Comparison of ENCODE assay signal across 9 mouse cellular contexts in genomic region chr11:83424681-83425080, GRCm38 (mm10). TPM values are rescaled to one million over a fixed set of nuclear protein-coding genes. Genes with fewer than 3 reads are reported as not detected.
A peak's percentile ranks its signal among the peaks of the same experiment; 100 is the strongest.
DNase-seq lines count a peak whose midpoint lies in the region; ATAC-seq and TF ChIP-seq lines count a peak whose summit lies in the region.
"Had no signal": no experiment of that assay in that cellular context is flagged by ENCODE, and none has a peak within 500 bp of the region (broad histone marks: within the 10 kb centered on the region; RNA-seq: fewer than 3 reads in every experiment).

No protein-coding gene starts in this region.

- no peaks in the 10 kb centered on the region for H3K9me3 ChIP-seq in forebrain, embryonic 14.5 days (replicated peaks; ENCODE audit: control insufficient read depth, low read length)
- H3K9me3 ChIP-seq in limb, embryonic 14.5 days (ENCODE audit: control insufficient read depth, low read length), result no peaks in the 10 kb centered on the region
- H3K9me3 ChIP-seq: embryonic facial prominence, embryonic 13.5 days had no signal

- peaks cover 8% of the 10 kb centered on the region; the same call in 1 of the 2 replicates for H3K27me3 ChIP-seq in forebrain, embryonic 14.5 days (replicated peaks; ENCODE audit: control insufficient read depth, insufficient read depth, low read length)
- peaks cover 44% of the 10 kb centered on the region for H3K27me3 ChIP-seq in limb, embryonic 14.5 days (ENCODE audit: control insufficient read depth, insufficient read depth, low read length)
- no peaks in the 10 kb centered on the region; the same call in 1 of the 2 replicates for H3K27me3 ChIP-seq in testis, adult 2 months (ENCODE audit: control insufficient read depth, insufficient read depth, low read length)

- no peak overlapping the region for H3K9ac ChIP-seq in forebrain, embryonic 14.5 days (ENCODE audit: low read length)
- no peak overlapping the region for H3K9ac ChIP-seq in limb, embryonic 14.5 days (ENCODE audit: low read depth, low read length, severe bottlenecking)
- H3K9ac ChIP-seq: embryonic facial prominence, embryonic 13.5 days had no signal

- peak; percentile 97 for TF ChIP-seq CTCF in testis, adult 2 months (IDR thresholded peaks at IDR 0.05; ENCODE audit: control insufficient read depth, insufficient read depth, insufficient replicate concordance, low read depth, low read length)

- ATAC-seq in cerebellum, adult (ENCODE audit: insufficient number of reproducible peaks, low FRiP score, low TSS enrichment), result peak; percentile 71; the same call in 1 of the 2 replicates
- peak; percentile 80 for ATAC-seq in forebrain, embryonic 14.5 days
- no peak for ATAC-seq in limb, embryonic 14.5 days (ENCODE audit: low FRiP score, low read depth)

- WGBS in forebrain, embryonic 14.5 days, result 7% methylated on average over 8 of the region's 8 CpGs
- WGBS in limb, embryonic 14.5 days, result 7% methylated on average over 8 of the region's 8 CpGs

- H3K4me1 ChIP-seq in forebrain, embryonic 14.5 days (ENCODE audit: control insufficient read depth, insufficient read depth, low read length), result no peaks in the 10 kb centered on the region
- no peaks in the 10 kb centered on the region for H3K4me1 ChIP-seq in limb, embryonic 14.5 days (ENCODE audit: control insufficient read depth, insufficient read depth, low read length)
- H3K4me1 ChIP-seq in testis, adult 2 months (ENCODE audit: control insufficient read depth, insufficient read depth, low read length), result no peaks in the 10 kb centered on the region; the same call in 1 of the 2 replicates

- no peak overlapping the region for H3K4me3 ChIP-seq in forebrain, embryonic 14.5 days (ENCODE audit: low read depth, low read length)
- no peak overlapping the region for H3K4me3 ChIP-seq in limb, embryonic 14.5 days (replicated peaks; ENCODE audit: low read length)
- no peak overlapping the region for H3K4me3 ChIP-seq in testis, adult 2 months (ENCODE audit: control insufficient read depth, low read depth, low read length)
- H3K4me3 ChIP-seq: embryonic facial prominence, embryonic 13.5 days had no signal

- DNase-seq in left cerebral cortex, adult 18-20 months (ENCODE audit: low spot score in 2 of 2), result peak; percentile 78 to 86
- DNase-seq in left cerebral cortex, adult 11 months (ENCODE audit: low spot score), result no peak
- peak; percentile 81 for DNase-seq in forebrain, embryonic 14.5 days (ENCODE audit: low spot score)
- peak; percentile 84 for DNase-seq in induced T-regulatory cell, adult 2 months (ENCODE audit: low read depth)
- peak; percentile 77 for DNase-seq in limb, embryonic 14.5 days (ENCODE audit: low spot score)
- peak; percentile 84 for DNase-seq in naive thymus-derived CD4-positive, alpha-beta T cell, adult 2 months (ENCODE audit: low read depth)

- no peaks in the 10 kb centered on the region for H3K36me3 ChIP-seq in forebrain, embryonic 14.5 days (ENCODE audit: control insufficient read depth, insufficient read depth, low read length)
- no peaks in the 10 kb centered on the region for H3K36me3 ChIP-seq in limb, embryonic 14.5 days (ENCODE audit: control insufficient read depth, insufficient read depth, low read length)
- H3K36me3 ChIP-seq in testis, adult 2 months (ENCODE audit: control insufficient read depth, insufficient read depth, low read length), result no peaks in the 10 kb centered on the region
- H3K36me3 ChIP-seq: embryonic facial prominence, embryonic 13.5 days had no signal

- TF ChIP-seq POLR2A in limb, embryonic 14.5 days (IDR thresholded peaks at IDR 0.05; ENCODE audit: borderline replicate concordance, extremely low read depth, insufficient read depth, insufficient read length), result no peak
- TF ChIP-seq POLR2A in testis, adult 2 months (IDR thresholded peaks at IDR 0.05; ENCODE audit: control insufficient read depth, low read depth, low read length), result no peak

- H3K4me2 ChIP-seq in forebrain, embryonic 14.5 days (ENCODE audit: low read length), result no peak overlapping the region
- no peak overlapping the region for H3K4me2 ChIP-seq in limb, embryonic 14.5 days (replicated peaks; ENCODE audit: low read depth, low read length, severe bottlenecking)
- H3K4me2 ChIP-seq: embryonic facial prominence, embryonic 13.5 days had no signal

- H3K27ac ChIP-seq in forebrain, embryonic 14.5 days (ENCODE audit: low read depth, low read length), result no peak overlapping the region
- H3K27ac ChIP-seq in limb, embryonic 14.5 days (replicated peaks; ENCODE audit: low read depth, low read length), result no peak overlapping the region
- H3K27ac ChIP-seq in testis, adult 2 months (ENCODE audit: control insufficient read depth, insufficient read depth, low read depth, low read length), result no peak overlapping the region
- H3K27ac ChIP-seq: embryonic facial prominence, embryonic 13.5 days had no signal

RNA-seq across cellular contexts. Expression of gene Gas2l2, which starts 4.6 kb away (rescaled TPM):
- total RNA-seq in left cerebral cortex, adult 18-20 months (2021), result not detected
- 0.32 and 0.38 TPM in 2 replicates for polyA plus RNA-seq in forebrain, embryonic 14.5 days (2014; fragmentation: Nextera tagmentation; extraction: Ambion mirVana)
- polyA plus RNA-seq in limb, embryonic 14.5 days (2012; rRNA removed), result 0.03 and 0.04 TPM in 2 replicates
- polyA plus RNA-seq in limb, embryonic 14.5 days (2014; fragmentation: Nextera tagmentation; extraction: Ambion mirVana), result not detected in 2 replicates
- polyA plus RNA-seq in testis, adult 2 months (2012; rRNA removed), result 0.08 TPM in 1 of 2 replicates, not detected in the other

RNA-seq across cellular contexts. Expression of gene 1700020L24Rik, which starts 12.8 kb away (rescaled TPM):
- under 1 TPM; 0.47 to 0.53 TPM for total RNA-seq in left cerebral cortex, adult 18-20 months (2021)
- polyA plus RNA-seq in forebrain, embryonic 14.5 days (2014; fragmentation: Nextera tagmentation; extraction: Ambion mirVana), result 0.36 TPM in 1 of 2 replicates, not detected in the other
- 0.57 and 1.2 TPM in 2 replicates for polyA plus RNA-seq in limb, embryonic 14.5 days (2012; rRNA removed)
- polyA plus RNA-seq in limb, embryonic 14.5 days (2014; fragmentation: Nextera tagmentation; extraction: Ambion mirVana), result 0.33 and 0.39 TPM in 2 replicates
- polyA plus RNA-seq in testis, adult 2 months (2012; rRNA removed), result 256 and 289 TPM in 2 replicates

RNA-seq across cellular contexts. Expression of gene Rasl10b, which starts 15.7 kb away (rescaled TPM):
- 100 to 1,000 TPM; 268 to 269 TPM for total RNA-seq in left cerebral cortex, adult 18-20 months (2021)
- 7.9 and 12.3 TPM in 2 replicates for polyA plus RNA-seq in forebrain, embryonic 14.5 days (2014; fragmentation: Nextera tagmentation; extraction: Ambion mirVana)
- polyA plus RNA-seq in limb, embryonic 14.5 days (2012; rRNA removed), result 8.4 and 12.3 TPM in 2 replicates
- polyA plus RNA-seq in limb, embryonic 14.5 days (2014; fragmentation: Nextera tagmentation; extraction: Ambion mirVana), result 2.2 and 2.4 TPM in 2 replicates
- polyA plus RNA-seq in testis, adult 2 months (2012; rRNA removed), result 2.0 and 2.1 TPM in 2 replicates

RNA-seq across cellular contexts. Expression of gene Mmp28, which starts 38.2 kb away (rescaled TPM):
- total RNA-seq in left cerebral cortex, adult 18-20 months (2021), result 1 to 10 TPM; 2.5 to 3.9 TPM
- 1.8 and 2.2 TPM in 2 replicates for polyA plus RNA-seq in forebrain, embryonic 14.5 days (2014; fragmentation: Nextera tagmentation; extraction: Ambion mirVana)
- polyA plus RNA-seq in limb, embryonic 14.5 days (2012; rRNA removed), result 4.6 and 5.7 TPM in 2 replicates
- polyA plus RNA-seq in limb, embryonic 14.5 days (2014; fragmentation: Nextera tagmentation; extraction: Ambion mirVana), result 2.4 and 3.6 TPM in 2 replicates
- polyA plus RNA-seq in testis, adult 2 months (2012; rRNA removed), result 0.58 and 0.93 TPM in 2 replicates

RNA-seq across cellular contexts. Expression of gene Taf15, which starts 48.2 kb away (rescaled TPM):
- total RNA-seq in left cerebral cortex, adult 18-20 months (2021), result 10 to 100 TPM; 56.2 to 60.3 TPM
- polyA plus RNA-seq in forebrain, embryonic 14.5 days (2014; fragmentation: Nextera tagmentation; extraction: Ambion mirVana), result 8.1 and 10.2 TPM in 2 replicates
- 60.0 and 103 TPM in 2 replicates for polyA plus RNA-seq in limb, embryonic 14.5 days (2012; rRNA removed)
- polyA plus RNA-seq in limb, embryonic 14.5 days (2014; fragmentation: Nextera tagmentation; extraction: Ambion mirVana), result 8.3 and 10.9 TPM in 2 replicates
- polyA plus RNA-seq in testis, adult 2 months (2012; rRNA removed), result 32.4 and 49.6 TPM in 2 replicates

Comparison
In these comparisons a context has a peak if more than half of its experiments do, and no peak if none do; other contexts are left out.
1. RNA of gene 1700020L24Rik, which starts 12.8 kb away (polyA plus RNA-seq): 256 to 289 TPM in testis, adult 2 months; 0.33 to 1.2 TPM in limb, embryonic 14.5 days and 0.36 TPM in forebrain, embryonic 14.5 days; every median in the first group is over 100 times any median in the second.